Mouse (Mus musculus) hindbrain, embryonic 13.5 days (tissue): ENCODE measurements around the gene Il10ra. TPM values are rescaled to one million over a fixed set of nuclear protein-coding genes. Genes with fewer than 3 reads are reported as not detected.

Source experiments
- ATAC-seq: fragments of 200-750 bp; cut with Nextera tagmentation; 2 replicates; pipeline ENCODE4 v1.8.0; 2017; ENCODE audit warnings: moderate TSS enrichment; ENCODE audit not compliant: low FRiP score
- H3K27ac ChIP-seq: fragments of 300-500 bp; sonication (generic); 2 replicates; pipeline ENCODE4 v1.5.1; 2015; ENCODE audit warnings: inconsistent platforms, mild to moderate bottlenecking, moderate library complexity
- H3K27me3 ChIP-seq: fragments of 300-500 bp; sonication (generic); 2 replicates; pipeline ENCODE4 v1.6.1; 2015; ENCODE audit warnings: mild to moderate bottlenecking, inconsistent platforms
- H3K36me3 ChIP-seq: fragments of 300-500 bp; sonication (generic); 2 replicates; pipeline ENCODE4 v1.6.1; 2015; ENCODE audit warnings: mild to moderate bottlenecking, inconsistent platforms
- H3K4me1 ChIP-seq: fragments of 300-500 bp; sonication (generic); replicated peaks from 2 replicates; pipeline ENCODE4 v1.6.1; 2015; ENCODE audit warnings: inconsistent platforms
- H3K4me2 ChIP-seq: fragments of 300-500 bp; sonication (generic); 2 replicates; pipeline ENCODE4 v1.6.1; 2015; ENCODE audit warnings: inconsistent platforms, mild to moderate bottlenecking, moderate library complexity
- H3K4me3 ChIP-seq: fragments of 300-500 bp; sonication (generic); 2 replicates; pipeline ENCODE4 v1.5.1; 2015; ENCODE audit warnings: mild to moderate bottlenecking, inconsistent platforms
- H3K9ac ChIP-seq: fragments of 300-500 bp; sonication (generic); 2 replicates; pipeline ENCODE4 v1.6.1; 2015; ENCODE audit warnings: mild to moderate bottlenecking, inconsistent platforms
- H3K9me3 ChIP-seq: fragments of 300-500 bp; sonication (generic); 2 replicates; pipeline ENCODE4 v1.6.1; 2016; ENCODE audit warnings: inconsistent platforms
- WGBS: fragments of 180-500 bp; shearing (Covaris S2); methylation state at CpG from one replicate; pipeline ENCODE4 v1.1.7; 2015; 5-methylcytosine and 5-hydroxymethylcytosine counted together
- microRNA-seq: library from miRNA; unstranded; fragments of <30 nt; microRNA quantifications from one replicate; pipeline ENCODE4, GENCODE M21; 2016
- polyA plus RNA-seq: library from polyadenylated mRNA; unstranded; fragments of >200 nt; fragmentation: Nextera tagmentation; extraction: Ambion mirVana; gene quantifications from 2 replicates; pipeline ENCODE4 v1.2.1, GENCODE M21; 2015

Il10ra gene
- polyA plus RNA-seq, 1 experiment from 2014 or later = 0.95 TPM

DNA sequence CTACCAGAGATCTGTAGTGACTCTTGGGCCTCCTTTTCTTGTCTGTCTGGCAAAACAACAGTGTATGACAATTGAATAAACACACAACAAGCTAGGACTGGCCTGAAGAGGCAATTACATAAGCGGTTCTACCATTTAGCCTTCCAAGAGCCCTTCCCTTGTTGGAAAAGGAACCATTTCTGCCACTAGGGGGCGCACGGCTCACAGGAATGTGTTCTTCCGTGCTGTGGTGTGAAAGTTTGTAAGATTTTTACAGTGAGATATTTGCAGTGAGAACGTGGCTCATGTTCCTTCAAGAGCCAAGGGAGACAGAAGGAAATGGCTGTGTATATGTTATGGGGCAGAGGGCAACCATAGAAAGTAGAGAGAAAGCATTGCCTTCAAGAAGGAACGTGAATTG, 47.4 kb downstream of the Il10ra start:
- Histone ChIP-seq H3K27ac (no peak overlapping the region), H3K36me3 (no peaks in the 10 kb centered on the region), H3K9ac (no peak overlapping the region), H3K9me3 (no peaks in the 10 kb centered on the region), H3K27me3 (no peaks in the 10 kb centered on the region), H3K4me3 (no peak overlapping the region), H3K4me2 (no peak overlapping the region), H3K4me1 (no peaks in the 10 kb centered on the region)
- ATAC-seq = no peak
- WGBS = 19% methylated on average over 6 of the region's 6 CpGs

DNA sequence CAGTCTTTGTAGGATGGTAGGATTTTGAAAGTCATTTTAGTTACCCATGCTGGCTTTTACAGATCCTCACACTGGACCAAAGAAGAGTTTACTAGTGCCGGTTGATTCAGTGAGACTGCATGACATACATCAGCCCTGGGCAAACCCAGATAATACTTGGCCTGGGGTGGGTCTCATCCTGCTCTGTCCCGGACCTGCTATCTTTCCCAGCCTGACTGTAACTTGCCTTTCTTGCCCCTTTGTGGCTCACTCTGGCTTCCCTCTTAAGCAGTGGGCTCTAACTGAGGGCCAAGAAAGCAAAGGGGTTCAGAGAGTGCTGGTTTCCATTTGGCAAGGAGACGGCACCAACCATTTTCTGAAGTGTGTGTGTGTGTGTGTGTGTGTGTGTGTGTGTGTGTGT, 49.3 kb downstream of the Il10ra start:
- H3K4me2 ChIP-seq = no peak overlapping the region
- 81% methylated on average over 3 of the region's 3 CpGs for WGBS
- H3K9ac ChIP-seq = no peak overlapping the region
- H3K9me3 ChIP-seq = no peaks in the 10 kb centered on the region
- no peak for ATAC-seq
- H3K27ac ChIP-seq = no peak overlapping the region
- H3K4me1 ChIP-seq = no peaks in the 10 kb centered on the region
- H3K27me3 ChIP-seq = no peaks in the 10 kb centered on the region
- H3K36me3 ChIP-seq = no peaks in the 10 kb centered on the region
- H3K4me3 ChIP-seq = no peak overlapping the region

DNA sequence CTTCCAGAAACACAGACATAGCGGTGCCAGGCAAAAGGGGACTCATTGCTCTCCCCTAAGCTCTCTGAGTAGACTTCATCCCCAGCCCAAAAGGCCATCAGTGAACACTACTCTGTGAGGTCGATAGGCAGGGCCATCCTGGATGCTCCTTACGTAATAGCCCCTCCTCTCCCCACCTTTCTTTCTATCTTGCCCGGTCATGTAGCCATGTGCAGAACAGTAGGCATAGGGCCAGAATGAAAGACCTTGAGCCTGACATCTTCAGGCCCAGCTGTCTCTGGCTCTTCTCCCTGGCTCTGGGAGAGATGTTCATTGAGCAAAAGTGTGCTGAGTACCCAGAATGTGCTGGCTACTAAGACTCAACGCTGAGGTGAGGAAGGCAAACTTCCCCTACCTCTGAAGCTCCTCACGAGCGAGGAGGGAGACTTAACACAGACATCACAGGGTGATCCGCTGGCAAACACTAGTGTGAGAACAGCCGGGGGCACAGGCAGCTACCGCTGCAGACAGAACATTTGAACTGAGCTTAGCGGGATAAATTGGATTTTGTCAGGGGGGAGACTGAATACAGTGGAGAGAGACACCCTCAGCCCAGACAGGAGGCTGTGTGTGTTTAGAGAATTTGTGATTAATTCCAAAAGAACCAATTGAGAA, 53.3 kb downstream of the Il10ra start:
- no peak for ATAC-seq
- Histone ChIP-seq H3K27me3 (no peaks in the 10 kb centered on the region), H3K4me1 (no peaks in the 10 kb centered on the region), H3K4me2 (no peak overlapping the region), H3K27ac (no peak overlapping the region), H3K36me3 (no peaks in the 10 kb centered on the region), H3K9me3 (no peaks in the 10 kb centered on the region), H3K4me3 (no peak overlapping the region), H3K9ac (no peak overlapping the region)
- 74% methylated on average over 11 of the region's 11 CpGs for WGBS

DNA sequence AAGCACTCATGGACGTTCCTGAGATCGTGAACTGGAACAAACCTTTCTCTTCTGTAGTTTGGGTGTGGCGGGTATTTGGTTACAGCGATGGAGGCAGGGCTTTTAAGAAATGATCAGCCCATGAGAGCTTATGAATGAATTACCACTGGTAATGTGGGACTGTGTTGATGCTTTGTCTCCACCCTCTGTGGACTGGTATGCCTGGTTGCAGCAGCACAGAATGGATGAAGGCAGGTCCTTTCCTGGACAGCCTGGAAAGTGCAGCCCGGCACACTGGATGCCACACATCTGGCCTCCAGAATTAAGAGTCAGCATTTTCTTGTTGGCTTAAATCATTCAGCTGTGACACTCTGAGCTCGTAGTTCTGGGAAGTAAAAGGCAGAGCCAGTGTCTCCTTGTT, 56.9 kb downstream of the Il10ra start:
- Histone ChIP-seq H3K27ac (no peak overlapping the region), H3K4me3 (no peak overlapping the region), H3K4me1 (no peaks in the 10 kb centered on the region), H3K36me3 (no peaks in the 10 kb centered on the region), H3K9ac (no peak overlapping the region), H3K27me3 (no peaks in the 10 kb centered on the region), H3K4me2 (no peak overlapping the region), H3K9me3 (no peaks in the 10 kb centered on the region)
- ATAC-seq = no peak
- 72% methylated on average over 6 of the region's 6 CpGs for WGBS

DNA sequence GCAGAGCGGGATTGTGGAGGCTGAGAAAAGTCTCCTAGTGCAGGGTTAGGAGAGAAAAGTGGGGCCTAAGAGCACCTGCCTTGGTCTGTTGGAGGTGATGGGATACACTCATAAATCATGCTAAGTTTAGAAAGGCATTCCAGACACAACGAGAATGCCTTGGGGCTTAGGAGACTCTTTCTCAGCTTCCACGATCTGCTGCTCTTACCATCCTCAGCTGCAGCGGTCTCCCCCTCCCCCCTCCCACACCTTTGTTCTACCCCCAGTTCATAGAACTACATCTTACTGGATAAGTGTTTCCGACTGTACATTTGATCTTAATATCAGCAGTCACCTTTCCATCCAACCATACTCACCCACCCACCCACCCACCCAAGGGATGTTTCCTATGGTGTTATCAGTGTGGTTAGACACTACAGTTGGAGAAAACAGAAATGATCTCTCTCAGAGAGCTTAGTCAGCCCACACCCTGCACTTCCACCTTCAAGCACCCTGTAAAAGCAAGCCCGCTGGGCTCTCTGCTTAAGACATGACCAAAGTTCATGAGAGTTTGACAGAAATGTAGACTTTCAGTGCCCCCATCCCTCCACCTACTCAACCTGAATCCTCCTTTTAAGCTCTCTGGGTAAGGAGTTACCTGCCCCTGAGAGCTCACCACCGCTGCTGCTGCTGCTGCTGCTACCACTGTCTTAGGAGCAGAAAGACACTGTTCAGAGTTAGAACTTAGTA, 61.8 kb downstream of the Il10ra start:
- 88% methylated on average over 7 of the region's 7 CpGs for WGBS

DNA sequence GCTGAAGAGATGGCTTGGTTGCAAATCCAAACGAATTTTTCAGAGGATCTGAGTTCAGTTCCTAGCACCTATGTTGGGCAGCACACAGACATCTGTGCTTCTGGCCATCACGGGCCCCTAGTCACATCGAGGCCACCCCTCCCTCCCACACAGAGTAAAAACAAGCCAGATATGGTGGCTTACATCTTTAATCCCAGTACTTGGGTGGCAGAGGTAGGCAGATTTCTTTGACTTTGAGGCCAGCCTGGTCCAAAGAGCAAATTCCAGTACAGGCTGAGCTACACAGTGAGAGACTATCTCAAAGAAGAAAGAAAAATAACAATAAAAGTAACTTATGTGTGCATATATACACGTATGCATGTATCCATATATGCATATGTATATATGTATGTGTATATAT, 62.8 kb downstream of the Il10ra start:
- Histone ChIP-seq H3K27me3 (no peaks in the 10 kb centered on the region), H3K27ac (no peak overlapping the region), H3K9ac (no peak overlapping the region), H3K4me1 (no peaks in the 10 kb centered on the region), H3K36me3 (no peaks in the 10 kb centered on the region), H3K9me3 (no peaks in the 10 kb centered on the region), H3K4me3 (no peak overlapping the region), H3K4me2 (no peak overlapping the region)
- ATAC-seq = no peak
- 79% methylated on average over 4 of the region's 4 CpGs for WGBS

More for the DNA sequence above, 61.8 kb downstream of the Il10ra start:
- no peak overlapping the region for H3K27ac ChIP-seq
- H3K4me3 ChIP-seq = no peak overlapping the region
- ATAC-seq = no peak
- H3K4me1 ChIP-seq = no peaks in the 10 kb centered on the region
- H3K9me3 ChIP-seq = no peaks in the 10 kb centered on the region
- H3K27me3 ChIP-seq = no peaks in the 10 kb centered on the region
- H3K9ac ChIP-seq = no peak overlapping the region
- no peak overlapping the region for H3K4me2 ChIP-seq
- no peaks in the 10 kb centered on the region for H3K36me3 ChIP-seq

DNA sequence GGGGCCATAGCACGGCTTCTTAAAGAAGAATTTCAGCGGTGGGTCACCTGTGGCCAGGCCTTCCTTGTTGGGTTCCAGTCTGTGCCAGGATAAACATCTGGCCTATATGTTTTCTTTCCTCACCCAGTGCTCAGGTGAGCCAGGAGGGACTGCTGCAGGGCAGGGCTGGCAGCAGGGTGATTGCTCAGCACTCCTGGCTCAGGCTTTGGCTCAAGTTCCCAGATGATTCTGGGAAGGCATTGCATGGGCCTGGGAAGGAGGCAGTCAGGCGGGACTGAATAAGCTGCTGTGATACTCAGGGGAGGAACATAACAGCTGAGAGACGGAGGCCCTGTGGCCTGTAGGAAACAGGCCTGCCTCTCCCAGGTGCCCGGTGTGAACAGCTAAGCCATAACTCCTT, 63.8 kb downstream of the Il10ra start:
- H3K4me2 ChIP-seq = no peak overlapping the region
- 68% methylated on average over 5 of the region's 5 CpGs for WGBS
- H3K27ac ChIP-seq = no peak overlapping the region
- no peaks in the 10 kb centered on the region for H3K27me3 ChIP-seq
- no peaks in the 10 kb centered on the region for H3K4me1 ChIP-seq
- no peak overlapping the region for H3K9ac ChIP-seq
- H3K4me3 ChIP-seq = no peak overlapping the region
- H3K36me3 ChIP-seq = no peaks in the 10 kb centered on the region
- ATAC-seq = no peak
- H3K9me3 ChIP-seq = no peaks in the 10 kb centered on the region

Small RNA genes within 50 kb of the gene (microRNA-seq; reads per million reads assigned to microRNA genes)
- gene Mir7086 = not detected

Other genes with a start within 250 kb of the Il10ra start
- gene Mpzl2, start 229.3 kb downstream of the Il10ra start, polyA plus RNA-seq = 0.35 and 0.45 TPM in 2 replicates
- gene Mpzl3, start 214.0 kb downstream of the Il10ra start, polyA plus RNA-seq = 1.2 and 1.9 TPM in 2 replicates
- gene Jaml, start 190.0 kb downstream of the Il10ra start, polyA plus RNA-seq = 0.12 and 0.26 TPM in 2 replicates
- gene Scn2b, start 151.4 kb downstream of the Il10ra start, polyA plus RNA-seq = 7.6 and 8.0 TPM in 2 replicates
- gene Scn4b, start 130.8 kb downstream of the Il10ra start, polyA plus RNA-seq = 0.18 and 0.27 TPM in 2 replicates
- gene BC049352, start 87.1 kb downstream of the Il10ra start, polyA plus RNA-seq = 0.09 TPM in 1 of 2 replicates, not detected in the other
- not detected in 2 replicates for gene Tmprss4, start 65.1 kb downstream of the Il10ra start, polyA plus RNA-seq
- gene Tmprss13, start 50.0 kb upstream of the Il10ra start, polyA plus RNA-seq = not detected in 2 replicates
- gene Fxyd6, start 101.0 kb upstream of the Il10ra start, polyA plus RNA-seq = 354 and 379 TPM in 2 replicates
- gene Fxyd2, start 130.5 kb upstream of the Il10ra start, polyA plus RNA-seq = 4.5 and 6.4 TPM in 2 replicates
- gene Dscaml1, start 157.5 kb upstream of the Il10ra start, polyA plus RNA-seq = 11.1 and 11.2 TPM in 2 replicates